Mouse (Mus musculus) hindbrain, postnatal 0 days (tissue): Measurements from ENCODE around the gene Twf1. TPM values are rescaled to one million over a fixed set of nuclear protein-coding genes. Genes with fewer than 3 reads are reported as not detected.
A peak's percentile ranks its signal among the peaks of the same experiment; 100 is the strongest.

Source experiments
- ATAC-seq: fragments of 200-750 bp; cut with Nextera tagmentation; 2 replicates; pipeline ENCODE4 v1.8.0; 2017; ENCODE audit warnings: mild to moderate bottlenecking, moderate TSS enrichment, moderate library complexity
- DNase-seq: peaks from one replicate; pipeline ENCODE4 v3.0.0-alpha.2; 2015; ENCODE audit warnings: low spot score
- H3K27ac ChIP-seq: fragments of 300-500 bp; sonication (generic); 2 replicates; pipeline ENCODE4 v1.5.1; 2014; ENCODE audit warnings: mild to moderate bottlenecking
- H3K27me3 ChIP-seq: fragments of 300-500 bp; sonication (generic); 2 replicates; pipeline ENCODE4 v1.6.1; 2014; ENCODE audit warnings: low read length, mixed read lengths; ENCODE audit not compliant: insufficient read depth
- H3K36me3 ChIP-seq: fragments of 300-500 bp; sonication (generic); 2 replicates; pipeline ENCODE4 v1.6.1; 2014; ENCODE audit warnings: low read length, mixed read lengths; ENCODE audit not compliant: insufficient read depth
- H3K4me1 ChIP-seq: fragments of 300-500 bp; sonication (generic); 2 replicates; pipeline ENCODE4 v1.6.1; 2014; ENCODE audit warnings: antibody characterized with exemption, low read length, mixed read lengths; ENCODE audit not compliant: insufficient read depth
- H3K4me2 ChIP-seq: fragments of 300-500 bp; sonication (generic); 2 replicates; pipeline ENCODE4 v1.6.1; 2014; ENCODE audit warnings: low read depth, mild to moderate bottlenecking, low read length, moderate library complexity, mixed read lengths
- H3K4me3 ChIP-seq: fragments of 300-500 bp; sonication (generic); 2 replicates; pipeline ENCODE4 v1.5.1; 2014; ENCODE audit warnings: low read length
- H3K9ac ChIP-seq: fragments of 300-500 bp; sonication (generic); replicated peaks from 2 replicates; pipeline ENCODE4 v1.6.1; 2014; ENCODE audit warnings: mild to moderate bottlenecking, low read length, moderate library complexity, mixed read lengths
- H3K9me3 ChIP-seq: fragments of 300-500 bp; sonication (generic); 2 replicates; pipeline ENCODE4 v1.6.1; 2016; ENCODE audit warnings: low read length, mixed read lengths
- CTCF ChIP-seq: IDR thresholded peaks from 2 replicates; pipeline ENCODE4 v1.5.1; 2016; ENCODE audit warnings: antibody characterized with exemption, control low read depth, low read depth
- WGBS: fragments of 180-500 bp; shearing (Covaris S2); extraction: QIAGEN DNeasy Blood & Tissue Kit; methylation state at CpG from one replicate; pipeline ENCODE4 v1.1.7; 2014; 5-methylcytosine and 5-hydroxymethylcytosine counted together
- polyA plus RNA-seq: library from polyadenylated mRNA; unstranded; fragments of >200 nt; fragmentation: Nextera tagmentation; extraction: Ambion mirVana; gene quantifications from 2 replicates; pipeline ENCODE4 v1.2.1, GENCODE M21; 2015
- total RNA-seq: library from RNA; depleted of rRNA; stranded (reverse); fragments of >200 nt; gene quantifications from 2 replicates; pipeline ENCODE4 v1.2.3, GENCODE M21; 2014

Twf1 gene
- total and polyA plus RNA-seq, 2 experiments from 2014 or later, result 37.1 to 77.8 TPM

DNA sequence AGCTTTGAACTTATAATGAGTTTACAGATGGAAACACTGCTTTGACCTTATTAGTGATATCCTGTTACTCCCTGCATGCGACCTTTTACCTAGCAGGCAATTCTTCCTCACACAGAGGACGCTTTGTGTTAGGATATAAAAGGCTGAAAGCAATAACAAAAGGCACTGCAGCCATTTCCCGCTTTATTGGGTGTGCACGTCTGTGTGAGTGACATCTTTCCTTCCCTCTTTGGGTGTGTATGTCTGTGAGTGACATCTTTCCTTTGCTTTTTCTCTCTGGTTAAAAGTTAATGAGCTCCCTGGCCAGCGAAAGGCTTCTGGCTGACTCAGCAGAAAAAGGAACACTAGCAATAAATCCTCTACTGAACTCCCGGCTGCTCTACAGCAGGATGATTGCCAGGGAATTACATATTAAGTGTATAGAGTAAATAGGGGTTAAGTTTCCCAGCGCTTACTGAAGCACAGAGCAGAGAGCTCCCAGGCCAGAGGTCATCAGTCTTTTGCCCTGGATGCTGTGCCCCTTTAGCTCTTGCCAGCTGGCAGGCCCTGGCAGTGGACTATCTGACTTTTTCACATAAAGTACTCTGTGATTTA, 7.6 kb downstream of the Twf1 start:
- Histone ChIP-seq H3K9ac (no peak overlapping the region), H3K27ac (no peak overlapping the region), H3K4me2 (no peak overlapping the region), H3K36me3 (peaks cover 55% of the 10 kb centered on the region), H3K9me3 (no peaks in the 10 kb centered on the region), H3K4me1 (no peaks in the 10 kb centered on the region), H3K27me3 (no peaks in the 10 kb centered on the region), H3K4me3 (no peak overlapping the region)
- DNase-seq (no peak), ATAC-seq (no peak)
- 40% methylated on average over 7 of the region's 7 CpGs for WGBS
- no peak for TF ChIP-seq CTCF

DNA sequence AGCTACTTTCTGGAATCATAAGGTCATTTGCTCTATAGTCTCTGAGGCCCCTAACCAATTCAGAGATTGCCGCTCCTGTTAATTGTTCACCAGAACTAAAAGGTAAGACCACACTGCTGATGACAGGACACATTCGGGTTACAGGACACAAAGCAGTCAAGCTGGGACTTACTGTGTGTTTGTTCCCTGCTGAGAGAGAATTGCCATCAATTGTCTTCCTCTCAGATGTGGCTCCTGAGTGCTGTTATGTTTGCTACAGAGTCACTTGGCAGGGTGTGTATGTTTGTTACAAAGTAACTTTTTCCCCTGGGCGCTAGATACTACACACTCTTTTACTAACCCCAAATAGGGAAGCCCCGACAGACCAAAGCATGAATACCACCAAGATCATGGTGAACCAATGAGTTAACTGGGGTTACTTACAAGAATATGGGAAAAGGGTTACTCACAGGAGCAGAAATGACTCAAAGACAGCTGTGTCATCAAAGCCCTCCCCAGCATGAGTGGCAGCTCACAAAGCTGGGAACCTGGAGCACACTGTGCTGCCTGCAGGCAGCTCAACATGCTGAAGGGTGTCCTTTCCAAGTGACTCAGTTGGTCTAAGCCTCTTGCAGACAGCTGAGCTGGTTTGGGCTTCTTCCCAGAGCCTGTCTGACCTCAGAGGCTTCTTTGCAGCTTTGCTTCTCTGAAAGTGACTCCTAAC, 15.0 kb downstream of the Twf1 start:
- Histone ChIP-seq H3K9me3 (no peaks in the 10 kb centered on the region), H3K4me1 (no peaks in the 10 kb centered on the region), H3K9ac (no peak overlapping the region), H3K36me3 (no peaks in the 10 kb centered on the region; the same call in 1 of the 2 replicates), H3K27ac (no peak overlapping the region), H3K4me3 (no peak overlapping the region), H3K27me3 (no peaks in the 10 kb centered on the region), H3K4me2 (no peak overlapping the region)
- no peak for TF ChIP-seq CTCF
- ATAC-seq, result no peak
- WGBS, result 61% methylated on average over 4 of the region's 4 CpGs
- no peak for DNase-seq

DNA sequence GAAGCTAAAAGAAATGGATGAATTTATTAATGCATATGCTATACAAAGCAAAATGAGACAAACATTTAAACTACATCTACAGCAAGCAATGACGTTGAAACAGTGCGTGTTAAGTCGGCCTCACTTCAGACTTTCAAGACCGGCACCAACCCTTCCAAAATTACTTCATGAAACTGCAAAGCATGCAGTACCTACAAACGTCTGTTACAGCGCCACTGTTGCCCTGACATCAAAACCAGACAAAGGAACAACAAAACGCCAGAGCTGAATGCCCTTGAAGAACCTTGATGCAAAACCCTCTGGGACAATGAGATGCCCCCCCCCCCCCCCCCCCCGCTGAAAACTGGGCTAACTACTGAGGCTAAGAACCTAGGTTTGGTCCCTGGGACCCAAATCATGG, 16.9 kb downstream of the Twf1 start:
- Histone ChIP-seq H3K27me3 (no peaks in the 10 kb centered on the region), H3K27ac (no peak overlapping the region), H3K4me3 (no peak overlapping the region), H3K9me3 (no peaks in the 10 kb centered on the region), H3K9ac (no peak overlapping the region), H3K4me1 (no peaks in the 10 kb centered on the region), H3K4me2 (no peak overlapping the region), H3K36me3 (no peaks in the 10 kb centered on the region)
- 69% methylated on average over 7 of the region's 8 CpGs for whole genome bisulfite sequencing
- DNase-seq, result peak; percentile 5
- ATAC-seq, result no peak
- peak; percentile 49 for TF ChIP-seq CTCF

DNA sequence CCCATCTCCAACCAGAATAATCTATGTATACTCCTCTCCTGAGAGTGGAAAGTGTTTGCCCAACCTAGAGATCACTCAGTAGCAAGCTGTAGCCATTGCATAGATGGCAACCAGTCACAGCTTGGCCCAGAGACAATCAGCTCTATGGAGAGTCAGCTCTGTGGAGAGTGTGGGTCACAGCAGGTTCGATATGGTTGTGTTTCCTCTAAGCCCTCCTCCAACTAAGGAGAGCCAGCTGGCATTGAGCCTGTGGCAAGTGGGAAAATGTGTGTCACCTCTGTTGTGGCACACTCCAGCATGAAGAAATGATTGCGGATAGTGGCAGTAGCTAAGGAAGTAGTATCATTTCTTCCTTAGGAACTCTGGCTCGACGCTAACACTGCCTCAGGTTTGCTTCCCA, 18.2 kb downstream of the Twf1 start:
- DNase-seq, result peak; percentile 40
- WGBS, result 74% methylated on average over 4 of the region's 4 CpGs

DNA sequence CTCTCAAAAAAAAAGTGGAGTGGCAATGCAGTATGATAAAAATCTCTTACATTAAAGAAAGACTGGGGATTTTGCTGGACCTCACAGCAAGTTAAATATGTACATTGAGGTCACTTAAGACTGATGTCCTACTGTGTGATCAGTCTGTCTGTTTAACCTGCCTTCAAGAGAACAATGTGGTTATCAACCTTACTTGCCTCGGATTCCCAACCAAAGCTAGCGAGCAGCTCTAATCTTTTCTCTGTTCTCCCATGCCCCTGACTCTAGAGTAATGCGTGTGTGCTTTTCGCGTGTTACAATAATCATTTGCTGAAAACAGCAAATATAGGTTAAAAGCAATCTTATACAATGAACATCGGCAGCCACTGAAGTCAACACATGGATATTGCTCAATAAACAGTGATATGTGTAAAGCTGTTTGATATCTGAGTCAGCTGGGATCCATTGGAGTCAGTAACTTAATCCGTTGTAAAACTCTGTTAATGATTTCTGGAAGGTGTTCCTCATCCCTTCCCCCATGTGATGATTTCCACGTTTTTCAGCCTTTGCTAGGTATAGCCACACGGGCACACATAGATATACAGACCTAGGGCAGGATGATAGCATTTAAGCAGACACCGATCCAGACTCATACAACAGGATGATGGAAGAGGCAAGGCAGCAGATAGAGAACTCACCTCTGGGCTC, 21.1 kb downstream of the Twf1 start:
- no peaks in the 10 kb centered on the region for H3K36me3 ChIP-seq
- DNase-seq (no peak), ATAC-seq (no peak)
- no peak overlapping the region for H3K9ac ChIP-seq
- H3K27me3 ChIP-seq, result no peaks in the 10 kb centered on the region
- WGBS, result 88% methylated on average over 10 of the region's 10 CpGs
- H3K9me3 ChIP-seq, result no peaks in the 10 kb centered on the region
- H3K4me3 ChIP-seq, result no peak overlapping the region
- H3K4me2 ChIP-seq, result no peak overlapping the region
- H3K4me1 ChIP-seq, result no peaks in the 10 kb centered on the region
- no peak for TF ChIP-seq CTCF
- H3K27ac ChIP-seq, result no peak overlapping the region

More for the DNA sequence above, 18.2 kb downstream of the Twf1 start:
- no peak for TF ChIP-seq CTCF
- no peaks in the 10 kb centered on the region for H3K36me3 ChIP-seq
- H3K4me2 ChIP-seq, result no peak overlapping the region
- H3K9ac ChIP-seq, result no peak overlapping the region
- no peaks in the 10 kb centered on the region for H3K27me3 ChIP-seq
- no peaks in the 10 kb centered on the region for H3K4me1 ChIP-seq
- ATAC-seq, result no peak
- H3K4me3 ChIP-seq, result no peak overlapping the region
- no peaks in the 10 kb centered on the region for H3K9me3 ChIP-seq
- H3K27ac ChIP-seq, result no peak overlapping the region

DNA sequence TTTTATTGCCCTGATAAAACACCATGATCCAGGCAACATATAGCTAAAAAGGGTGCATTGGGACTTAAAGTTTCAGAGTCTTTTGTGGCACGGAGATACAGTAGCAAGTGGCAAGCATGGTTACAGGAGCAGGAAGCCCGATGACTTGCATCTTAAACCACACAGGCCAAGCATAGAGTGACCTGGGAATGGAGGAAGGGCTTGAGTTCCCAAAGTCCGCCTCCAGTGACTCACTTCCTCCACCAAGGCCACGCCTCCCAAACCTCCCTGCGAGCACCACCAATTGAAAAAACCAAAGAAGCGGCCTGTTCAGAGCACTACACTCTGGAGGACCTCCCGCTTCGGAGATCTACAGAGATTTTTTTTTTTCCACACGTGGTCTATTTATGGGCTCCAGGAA, 23.8 kb downstream of the Twf1 start:
- Histone ChIP-seq H3K4me2 (no peak overlapping the region), H3K27ac (no peak overlapping the region), H3K36me3 (no peaks in the 10 kb centered on the region), H3K4me1 (no peaks in the 10 kb centered on the region), H3K27me3 (no peaks in the 10 kb centered on the region), H3K4me3 (no peak overlapping the region), H3K9me3 (no peaks in the 10 kb centered on the region), H3K9ac (no peak overlapping the region)
- TF ChIP-seq CTCF, result no peak
- no peak for DNase-seq
- ATAC-seq, result no peak
- WGBS, result 89% methylated on average over 9 of the region's 9 CpGs

DNA sequence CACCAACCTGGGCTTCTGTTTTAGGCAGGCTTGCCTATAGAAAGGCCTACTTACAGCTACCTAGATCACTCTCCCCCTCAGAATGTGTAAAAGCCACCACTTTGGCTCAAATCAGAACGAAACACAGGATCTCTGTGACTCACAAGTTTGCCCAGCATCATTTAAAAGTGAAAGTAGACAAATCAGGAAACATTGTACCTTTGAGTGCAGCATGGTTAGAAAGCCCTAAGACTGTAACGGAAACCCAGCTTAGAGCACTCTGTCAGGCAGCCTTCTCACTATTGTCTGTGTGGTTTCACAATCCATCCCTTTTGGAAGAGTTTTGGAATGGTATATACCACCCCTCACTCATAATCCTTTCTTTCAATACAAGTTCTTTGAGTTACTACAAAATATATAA, 24.8 kb downstream of the Twf1 start:
- WGBS, result 82% methylated on average over 2 of the region's 2 CpGs
- H3K4me2 ChIP-seq, result no peak overlapping the region

More for the DNA sequence above, 24.8 kb downstream of the Twf1 start:
- ATAC-seq, result no peak
- H3K9ac ChIP-seq, result no peak overlapping the region
- no peak overlapping the region for H3K4me3 ChIP-seq
- no peak for DNase-seq
- no peaks in the 10 kb centered on the region for H3K4me1 ChIP-seq
- H3K9me3 ChIP-seq, result no peaks in the 10 kb centered on the region
- no peak for TF ChIP-seq CTCF
- H3K27me3 ChIP-seq, result no peaks in the 10 kb centered on the region
- H3K27ac ChIP-seq, result no peak overlapping the region
- H3K36me3 ChIP-seq, result no peaks in the 10 kb centered on the region
